Mouse (Mus musculus): ENCODE measurements at regions not wholly inside any gene's neighbourhood (a gene's known extent, or its start where the extent isn't known, plus 50 kb on each side); places are given as distances from the start of the nearest gene placed in this dataset.

DNA sequence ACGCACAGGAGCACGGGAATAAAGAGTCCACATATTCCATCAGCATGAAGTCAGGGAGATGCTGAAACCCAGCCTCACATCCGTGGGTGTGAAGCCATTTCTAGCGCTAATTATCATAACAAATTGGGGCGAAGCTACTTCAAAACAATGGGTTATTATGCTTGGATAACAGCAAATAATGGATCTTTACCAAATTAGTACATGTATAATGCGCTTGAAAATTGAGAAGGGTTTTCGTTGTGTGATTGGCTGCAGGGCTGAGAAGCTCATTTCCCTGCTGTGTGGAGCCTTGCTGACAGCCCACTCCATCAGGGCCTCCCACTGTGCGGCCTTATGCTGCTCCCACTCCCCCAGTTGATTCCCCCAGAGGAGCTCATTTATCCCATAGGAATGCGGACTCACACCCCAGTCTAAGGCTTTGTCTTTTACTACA is 597.7 kb downstream of the Ets1 start:
- no peak for DNase-seq

GRCm38 (mm10) chr9:33238190-33238589 is 602.2 kb downstream of the Ets1 start:
- no peak for DNase-seq

DNA sequence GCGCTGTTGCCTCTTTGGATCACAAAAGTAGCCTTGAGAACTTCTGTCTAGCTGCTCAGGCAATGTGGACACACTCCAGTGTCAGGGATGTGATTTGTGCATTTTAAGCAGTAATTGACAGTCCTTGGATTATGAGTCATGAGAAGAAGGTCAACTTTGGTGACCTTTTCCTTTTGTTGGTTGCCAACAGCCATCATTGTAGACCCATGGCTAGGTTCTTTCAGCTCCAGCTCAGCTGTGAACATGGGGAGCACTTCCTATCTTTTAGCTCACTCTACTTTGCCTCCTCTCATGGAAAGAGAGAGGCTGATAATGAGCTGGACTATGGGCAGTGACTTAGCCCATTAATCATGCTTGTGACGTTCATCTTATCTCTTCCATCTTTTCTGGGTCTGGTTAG is 602.8 kb downstream of the Ets1 start:
- DNase-seq, result no peak

GRCm38 (mm10) chr9:33240506-33240905 is 604.5 kb downstream of the Ets1 start:
- no peak for DNase-seq

- DNase-seq, result no peak
Observed at GRCm38 (mm10) chr9:33240914-33241635, 605.1 kb downstream of the Ets1 start.

- DNase-seq, result no peak
Observed at GRCm38 (mm10) chr9:33246932-33247331, 610.9 kb downstream of the Ets1 start.

DNA sequence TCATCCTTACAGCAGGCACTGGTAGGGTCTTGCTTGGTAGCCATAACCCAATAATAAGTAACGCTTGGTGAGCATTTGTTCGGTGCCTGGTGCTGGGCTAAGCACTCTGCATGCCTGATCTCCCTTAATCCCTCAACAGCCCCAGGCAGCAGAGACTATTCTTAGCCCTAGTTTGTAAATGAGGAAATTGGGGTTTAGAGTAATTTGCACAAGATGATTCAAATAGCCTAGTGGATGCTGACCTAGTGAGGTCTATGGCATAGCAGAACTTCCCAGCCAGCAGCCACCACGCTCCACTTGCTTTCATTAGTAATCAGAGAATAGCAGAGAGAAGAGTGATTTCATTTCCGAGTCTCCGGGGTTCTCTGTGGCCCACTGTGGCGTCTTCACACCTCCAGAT is 622.2 kb downstream of the Ets1 start:
- no peak for DNase-seq

DNA sequence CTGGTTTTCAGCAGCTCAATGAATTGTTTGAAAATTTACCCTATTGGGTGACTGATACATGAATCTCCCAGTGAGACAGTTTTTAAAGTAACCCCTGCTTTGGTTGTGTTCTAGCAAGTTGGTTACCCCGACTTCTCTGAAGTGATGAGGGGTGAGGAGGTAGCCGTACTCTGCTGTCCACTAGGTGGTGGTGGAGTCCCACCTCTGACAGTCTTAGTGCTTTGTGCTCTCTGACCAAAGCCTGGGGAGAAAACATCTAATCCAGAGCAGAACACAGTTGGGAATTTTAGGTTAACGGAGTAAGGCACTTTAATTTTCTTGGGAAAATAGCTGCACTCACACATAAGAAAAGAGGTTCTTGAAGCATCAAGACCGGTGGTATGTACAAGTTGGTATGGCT is 624.1 kb downstream of the Ets1 start:
- no peak for DNase-seq

- no peak for DNase-seq
Observed at GRCm38 (mm10) chr9:33289381-33289780, 653.4 kb downstream of the Ets1 start.

DNA sequence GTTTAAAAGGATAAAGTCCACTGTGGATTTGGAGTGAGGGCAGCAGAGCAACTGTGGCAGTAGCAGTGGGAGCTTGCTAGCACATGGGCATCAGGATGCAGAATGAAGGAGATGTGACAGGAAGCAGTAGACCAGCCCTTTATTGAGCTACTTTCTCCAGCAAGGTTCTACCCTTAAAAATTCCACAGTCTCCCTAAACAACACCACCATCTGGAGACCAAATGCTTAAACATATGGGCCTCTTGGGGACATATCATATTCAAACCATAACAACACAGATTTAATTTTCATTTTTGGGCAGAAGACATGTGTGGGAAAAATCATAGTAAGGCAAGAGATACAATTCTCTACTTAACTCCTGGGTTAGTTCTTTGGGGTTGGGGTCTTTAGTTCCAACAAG is 656.1 kb downstream of the Ets1 start:
- DNase-seq, result no peak

GRCm38 (mm10) chr9:33295925-33296324 is 659.9 kb downstream of the Ets1 start:
- DNase-seq, result no peak

GRCm38 (mm10) chr9:33319525-33320025 is 683.6 kb downstream of the Ets1 start:
- DNase-seq, result no peak

DNA sequence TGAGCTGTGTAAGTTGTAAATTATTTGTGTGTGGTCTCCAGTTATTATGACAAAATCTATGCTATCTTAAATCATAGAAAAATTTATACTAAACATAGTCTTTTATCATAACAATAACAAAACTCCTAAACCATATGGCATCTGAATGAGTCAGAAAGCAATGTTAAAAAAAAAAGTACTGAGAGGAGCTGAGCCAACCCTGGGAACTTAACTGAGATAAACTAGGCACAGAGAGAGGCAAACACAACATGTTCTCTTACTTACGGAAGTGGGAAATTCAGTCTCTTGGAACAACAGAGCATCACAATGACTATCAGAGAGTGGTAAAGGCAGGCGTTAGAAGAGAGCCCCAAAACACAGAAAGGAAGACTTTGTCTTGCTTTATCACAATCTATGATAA is 691.7 kb downstream of the Ets1 start:
- DNase-seq, result no peak

GRCm38 (mm10) chr9:33350258-33350657 is 714.2 kb downstream of the Ets1 start:
- DNase-seq, result no peak

GRCm38 (mm10) chr9:33356621-33357020 is 720.6 kb downstream of the Ets1 start:
- DNase-seq, result no peak

- DNase-seq, result no peak
Observed at GRCm38 (mm10) chr9:33360966-33361365, 724.9 kb downstream of the Ets1 start.

- no peak for DNase-seq
Observed at GRCm38 (mm10) chr9:33389170-33389569, 753.1 kb downstream of the Ets1 start.

DNA sequence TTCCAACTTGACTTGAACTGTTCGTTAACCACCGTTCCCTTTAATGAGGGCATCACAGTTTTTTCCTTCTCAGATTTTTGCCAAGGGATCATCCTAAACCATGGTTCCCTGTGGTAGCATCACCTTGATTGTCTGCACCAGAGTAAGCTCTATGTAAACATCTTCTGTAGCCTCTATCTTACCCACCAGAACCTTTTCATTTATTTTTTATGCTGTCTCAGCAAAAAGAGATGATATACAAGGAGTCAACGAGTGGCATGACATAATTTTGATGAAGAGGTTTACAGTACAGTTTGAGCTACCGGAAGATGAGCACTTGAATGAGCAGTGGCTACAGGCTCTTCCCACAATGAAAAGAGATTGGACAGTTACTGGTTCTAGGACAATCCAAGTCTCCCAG is 768.7 kb downstream of the Ets1 start:
- no peak for DNase-seq

DNA sequence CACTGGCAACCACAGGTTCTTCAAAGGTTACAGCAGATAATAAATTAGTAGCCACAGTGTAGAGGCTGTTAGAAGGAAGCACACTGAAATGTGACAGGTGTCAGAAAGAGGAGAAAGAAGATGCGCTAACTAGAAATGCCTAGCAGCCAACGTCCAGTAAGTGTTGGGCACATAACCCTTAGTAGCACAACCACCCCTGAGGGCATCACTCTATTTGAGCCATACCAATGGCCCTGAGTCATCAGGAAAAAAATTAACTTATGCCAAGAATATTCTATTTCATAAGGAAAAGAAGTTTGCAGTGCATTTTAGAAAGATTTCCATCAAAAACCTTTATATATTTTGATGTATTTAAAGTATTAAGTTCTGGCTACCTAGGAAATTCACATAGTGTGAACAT is 771.5 kb downstream of the Ets1 start:
- no peak for DNase-seq

GRCm38 (mm10) chr9:33423781-33424180 is 787.8 kb downstream of the Ets1 start:
- DNase-seq, result no peak

- DNase-seq, result no peak
Observed at GRCm38 (mm10) chr9:33436459-33436858, 800.4 kb downstream of the Ets1 start.

DNA sequence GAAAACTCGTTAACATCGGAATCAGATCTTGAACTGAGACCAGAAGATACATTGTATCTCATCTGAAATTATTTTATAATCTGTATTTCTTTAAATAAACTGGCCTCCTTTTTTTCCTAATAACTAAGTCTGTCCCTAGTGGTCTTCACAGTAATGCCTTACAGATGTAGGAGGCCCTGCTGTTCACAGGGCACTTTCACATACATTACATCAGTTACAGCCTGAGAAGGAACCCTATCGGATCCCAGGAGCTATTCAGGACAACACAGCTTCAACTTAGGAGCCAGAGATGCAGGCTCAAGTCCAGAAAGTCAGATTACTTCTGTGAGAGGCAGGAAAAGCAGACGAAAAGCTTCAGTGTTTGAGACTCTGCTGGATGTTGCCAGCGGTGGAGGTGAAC is 806.2 kb downstream of the Ets1 start:
- DNase-seq, result no peak

GRCm38 (mm10) chr9:33445902-33446301 is 809.9 kb downstream of the Ets1 start:
- no peak for DNase-seq

DNA sequence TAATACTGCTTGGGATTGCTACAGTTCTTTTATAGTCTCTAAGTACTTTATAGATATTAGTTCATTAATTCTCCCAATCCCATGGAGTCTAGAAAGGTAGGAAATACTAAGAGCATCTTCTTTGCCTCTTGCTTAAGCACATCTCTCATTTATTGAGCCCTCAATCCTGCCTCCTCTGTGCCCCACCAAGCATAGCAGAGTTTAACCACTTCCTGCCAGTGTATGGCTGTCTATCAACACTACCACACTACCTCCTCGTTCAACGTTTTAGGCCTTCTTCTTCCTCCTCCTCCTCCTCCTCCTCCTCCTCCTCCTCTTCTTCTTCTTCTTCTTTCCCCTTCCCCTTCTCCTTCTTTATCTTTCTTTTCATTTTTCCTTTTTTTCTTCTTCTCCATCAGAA is 839.1 kb downstream of the Ets1 start:
- DNase-seq, result no peak
